Mouse (Mus musculus) natural killer cell, adult 2 months (primary cell): ENCODE data around the gene Abcc10.
A peak's percentile ranks its signal among the peaks of the same experiment; 100 is the strongest.

ENCODE experiments used
- DNase-seq, 2 experiments: peaks; one replicate each; pipeline ENCODE4 v3.0.0; 2022; ENCODE audit warnings: low spot score in 2 of 2

Gene Abcc10

DNA sequence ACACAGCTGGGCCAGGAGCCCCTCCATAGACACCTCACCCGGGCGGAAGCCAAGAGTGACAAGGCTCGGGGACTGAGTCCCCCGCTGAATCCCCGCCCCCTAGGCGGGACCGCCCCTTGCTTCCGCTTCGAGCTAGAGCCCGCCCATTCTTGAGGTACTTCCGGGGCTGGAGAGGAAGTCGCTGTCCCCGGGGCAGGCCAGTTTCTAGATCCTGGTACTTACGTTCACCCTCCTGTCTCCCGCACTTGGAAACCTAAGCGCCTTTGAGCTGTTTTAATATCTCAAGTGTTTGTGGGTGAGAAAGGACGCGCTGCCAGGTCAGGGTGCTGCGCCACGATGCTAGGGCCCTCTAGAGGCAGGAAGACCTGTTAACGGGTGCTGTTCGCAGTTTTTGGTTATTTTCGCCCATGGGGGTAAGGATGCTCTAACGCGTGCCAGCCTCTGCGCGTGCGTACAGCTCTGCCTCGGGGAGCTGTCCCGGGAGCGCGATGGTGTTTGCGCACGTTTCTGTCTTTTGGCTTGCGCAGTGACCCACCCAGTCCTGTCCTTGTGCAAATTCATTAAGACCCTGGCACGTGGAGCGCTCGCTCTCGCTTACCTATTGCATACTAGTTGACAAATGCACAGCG, at the start of gene Abcc10:
Gene Abcc10, minus strand, starts transcription at position 447 of the 629 bp plus-strand sequence.
- peak; percentile 97 for DNase-seq

DNA sequence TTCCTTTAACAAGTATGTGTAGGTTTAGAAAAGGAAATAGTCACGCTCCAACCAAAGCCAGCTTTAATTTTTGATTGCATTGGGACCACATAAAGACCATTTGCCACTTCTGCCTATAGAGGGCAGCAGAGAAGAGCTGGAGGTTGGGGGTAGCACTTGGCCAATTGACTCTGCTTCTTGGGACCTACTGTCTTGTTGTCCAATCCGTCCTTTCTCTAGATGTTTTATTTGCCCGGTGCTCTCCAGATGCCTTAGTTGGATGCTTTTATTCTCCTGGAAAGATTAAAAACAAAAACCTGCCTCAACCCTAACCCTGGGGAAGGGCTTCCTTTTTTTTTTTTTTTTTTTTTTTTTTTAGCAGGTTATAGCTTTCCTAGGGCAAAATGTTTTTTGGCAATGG, 43.6 kb upstream of the Abcc10 start:
- peak; percentile 55 to 72 for DNase-seq

DNA sequence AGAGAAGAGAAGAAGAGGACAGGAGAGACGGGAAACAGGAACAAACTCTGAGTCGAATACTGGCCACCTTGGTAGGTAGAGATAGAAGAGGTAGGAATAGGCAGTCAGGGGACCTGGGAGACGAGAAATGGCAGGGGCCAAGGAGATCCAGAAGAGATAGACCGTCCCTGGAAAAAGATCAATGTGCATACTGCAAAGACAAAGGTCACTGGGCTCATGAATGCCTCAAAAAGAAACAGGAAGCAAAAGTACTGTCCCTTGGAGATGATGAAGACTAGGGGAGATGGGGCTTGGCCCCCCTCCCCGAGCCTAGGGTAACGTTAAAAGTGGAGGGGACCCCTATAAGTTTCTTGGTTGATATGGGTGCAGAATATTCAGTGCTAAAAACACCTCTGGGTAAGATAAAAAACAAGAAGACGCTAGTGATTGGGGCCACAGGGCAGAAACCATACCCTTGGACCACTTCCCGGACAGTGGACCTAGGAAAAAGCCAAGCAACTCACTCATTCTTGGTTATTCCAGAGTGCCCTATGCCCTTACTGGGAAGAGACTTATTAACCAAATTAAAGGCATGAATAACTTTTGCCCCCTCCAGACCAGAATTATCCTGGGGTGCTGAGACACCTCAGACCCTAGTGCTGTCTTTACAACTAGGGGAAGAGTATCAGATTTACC, 23.0 kb upstream of the Abcc10 start:
- no peak for DNase-seq

DNA sequence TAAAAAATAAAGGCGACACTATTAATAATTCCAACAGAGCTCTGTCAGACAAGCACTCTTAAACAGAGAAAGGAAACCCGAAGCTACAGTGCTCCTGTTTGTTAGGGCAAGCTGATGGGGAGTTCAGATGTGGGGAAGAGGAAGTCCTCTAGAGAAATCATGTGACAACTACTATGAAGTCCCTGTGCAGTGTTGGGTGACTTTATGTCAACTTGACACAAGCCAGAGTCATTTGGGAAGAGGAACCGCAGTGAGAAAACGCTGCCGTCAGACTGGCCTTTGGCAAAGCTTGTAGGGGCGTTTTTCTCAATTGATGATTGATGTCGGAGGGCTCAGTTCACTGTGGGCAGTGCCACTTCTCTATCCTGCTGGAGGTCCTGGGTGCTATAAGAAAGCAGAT, 13.1 kb upstream of the Abcc10 start:
- peak in 1 of 2 experiments; percentile 38 for DNase-seq

DNA sequence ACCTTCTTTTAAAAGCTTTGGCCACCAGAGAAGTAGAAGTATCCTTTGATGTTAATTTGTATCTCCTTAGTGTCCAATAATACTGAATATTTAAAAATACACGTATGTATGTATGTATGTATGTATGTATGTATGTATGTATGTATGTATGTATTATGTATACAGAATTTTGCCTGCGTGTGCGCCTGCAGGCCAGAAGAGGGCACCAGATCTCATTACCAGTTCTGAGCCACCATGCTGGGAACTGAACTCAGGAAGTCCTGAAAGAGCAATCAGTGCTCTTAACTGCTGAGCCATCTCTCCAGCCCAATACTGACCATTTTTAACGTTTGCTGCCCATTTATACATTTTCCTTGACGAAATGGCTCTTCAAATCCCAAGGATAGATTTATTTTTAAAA, 8.3 kb upstream of the Abcc10 start:
- peak in 1 of 2 experiments; percentile 30 for DNase-seq

DNA sequence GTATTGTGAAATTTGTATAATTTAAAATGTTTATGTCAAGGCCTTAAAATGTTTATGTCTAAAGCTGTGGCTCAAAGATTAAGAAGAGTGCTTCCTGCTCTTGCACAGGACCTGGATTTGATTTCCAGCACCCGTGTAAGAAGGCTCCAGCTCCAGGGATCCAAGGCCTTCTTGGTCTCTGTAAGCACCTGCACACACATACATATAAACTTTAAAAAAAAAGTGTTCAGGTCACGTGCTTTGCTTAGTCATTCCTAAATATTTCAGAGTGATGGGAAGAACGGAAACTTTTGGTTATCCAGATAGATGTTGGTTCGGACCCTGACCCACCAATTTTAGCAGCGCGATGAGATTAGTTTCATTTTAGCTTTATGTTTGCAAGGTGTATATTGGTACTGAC, 571 bp upstream of the Abcc10 start:
- DNase-seq = no peak

DNA sequence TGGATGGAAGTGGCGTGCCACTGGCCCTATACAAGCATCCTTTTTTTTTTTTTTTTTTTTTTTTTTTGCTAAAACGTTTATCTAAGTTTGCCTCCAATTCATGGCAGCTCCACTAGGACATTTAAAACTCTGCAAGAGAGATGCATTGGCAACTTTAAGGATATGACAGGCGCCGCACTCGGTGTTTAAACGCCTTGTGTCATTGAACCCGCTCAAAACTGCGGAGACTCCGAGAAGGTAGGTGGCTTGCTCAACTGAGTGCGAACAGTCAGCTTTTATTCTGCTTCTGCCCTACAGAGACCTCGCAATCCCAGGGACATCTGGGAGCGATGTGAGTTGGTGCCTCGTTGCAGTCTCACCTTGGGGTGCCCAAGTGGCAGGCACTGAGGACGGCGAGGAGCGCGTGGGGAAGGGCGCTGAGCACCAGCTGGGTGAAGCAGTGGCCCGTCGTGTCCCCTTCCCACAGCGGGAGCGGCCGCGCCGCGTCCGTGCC, 693 bp downstream of the Abcc10 start:
- no peak for DNase-seq

DNA sequence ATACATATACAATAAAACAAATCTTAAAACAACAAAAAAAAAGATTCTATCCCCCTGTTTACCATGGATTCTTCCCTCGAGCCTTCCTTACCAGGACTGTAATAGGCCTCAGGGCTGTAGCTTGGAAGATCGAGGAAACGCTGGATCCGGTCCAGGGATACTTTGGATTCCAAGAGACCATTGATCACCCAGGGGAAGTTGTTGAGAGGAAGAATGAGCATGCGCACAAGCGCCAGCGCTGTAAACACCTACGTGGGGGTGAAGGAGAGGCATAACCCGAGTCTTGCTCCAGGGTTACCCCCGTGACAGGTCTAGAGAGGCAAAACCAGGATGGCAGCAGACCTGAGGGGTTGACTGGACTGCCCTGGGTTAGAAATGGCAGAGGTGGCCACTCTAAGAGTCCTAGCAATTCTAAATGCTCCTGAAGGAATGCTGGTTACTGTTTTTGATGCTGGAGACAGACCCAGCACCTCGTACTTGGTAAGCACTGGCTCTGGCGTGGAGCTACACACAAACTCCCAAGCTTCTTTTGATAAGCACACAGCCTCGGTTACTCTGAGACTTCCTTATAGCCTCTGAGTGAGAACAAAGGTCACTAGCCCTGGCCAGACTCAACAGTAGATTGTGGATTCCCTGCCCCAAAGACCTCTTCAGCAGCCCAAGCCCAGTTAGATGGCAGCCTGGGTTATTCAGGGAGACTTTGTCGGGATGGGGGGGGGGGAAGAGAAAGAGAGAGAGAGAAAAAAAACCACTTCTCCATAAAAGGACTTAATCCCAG, 5.9 kb downstream of the Abcc10 start:
- no peak for DNase-seq

DNA sequence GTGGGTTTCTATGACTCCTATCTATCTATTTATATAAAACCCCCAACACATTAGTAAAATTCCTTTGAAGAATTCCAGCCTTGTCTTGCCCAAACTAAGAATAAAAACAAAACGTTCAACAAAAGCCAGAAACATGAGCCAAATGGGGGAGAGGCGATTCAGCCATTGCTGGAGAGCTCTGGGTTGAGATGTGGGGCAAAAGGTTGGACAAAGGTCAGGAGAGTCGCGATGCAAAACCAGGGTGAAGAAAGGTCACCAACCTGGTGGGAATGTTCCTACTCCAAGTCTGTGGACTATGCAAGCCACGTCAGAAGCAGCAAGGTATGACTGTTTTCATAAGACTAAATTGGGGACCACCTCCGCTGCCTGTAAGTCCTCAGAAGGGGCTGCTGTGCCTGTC, 7.7 kb downstream of the Abcc10 start:
- DNase-seq = no peak

DNA sequence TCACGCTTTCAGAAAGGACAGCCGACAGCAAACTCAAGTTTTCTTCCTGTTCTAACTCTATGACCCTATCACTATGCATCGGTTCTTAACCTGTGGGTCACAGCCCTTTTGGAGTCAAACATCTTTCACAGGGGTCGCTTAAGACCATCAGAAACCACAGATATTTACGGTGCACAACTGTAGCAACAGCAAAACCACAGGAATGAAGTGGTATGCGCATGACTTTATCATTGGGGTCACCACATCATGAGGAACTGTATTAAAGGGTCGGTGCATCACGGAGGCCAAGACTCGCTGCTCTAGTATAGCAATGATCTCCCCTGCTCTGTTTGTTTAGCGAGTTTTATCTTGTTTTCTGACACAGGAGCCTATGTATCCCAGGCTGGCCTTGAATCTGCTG, 12.3 kb downstream of the Abcc10 start:
- DNase-seq = no peak

DNA sequence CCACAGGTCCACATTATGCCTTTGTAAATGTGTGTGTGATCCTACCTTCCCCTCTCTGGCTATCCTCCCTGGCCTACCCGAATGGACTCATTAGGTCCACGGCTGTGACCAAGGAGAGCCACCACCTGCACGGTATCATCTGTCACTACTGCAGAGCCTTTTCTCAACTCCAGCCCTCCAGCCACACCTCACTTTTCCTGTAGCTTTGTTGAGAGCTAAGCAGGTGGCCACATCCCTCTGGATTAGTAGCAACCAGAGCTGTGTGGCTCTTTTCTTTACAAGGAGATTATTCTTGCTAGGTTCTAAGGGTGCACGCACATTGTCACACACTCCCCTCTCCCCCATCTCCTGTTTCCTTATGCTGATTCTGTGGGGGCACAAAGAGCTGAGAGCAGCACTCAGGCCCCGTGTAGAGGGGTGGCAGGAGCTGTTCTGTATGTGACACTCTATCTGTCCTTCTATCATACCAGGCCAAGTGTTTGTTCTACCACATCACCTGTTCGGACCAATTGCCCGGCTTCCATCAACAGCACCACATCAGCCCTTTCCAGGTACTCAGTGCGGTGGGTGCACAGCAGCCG, 14.9 kb downstream of the Abcc10 start:
- no peak for DNase-seq

DNA sequence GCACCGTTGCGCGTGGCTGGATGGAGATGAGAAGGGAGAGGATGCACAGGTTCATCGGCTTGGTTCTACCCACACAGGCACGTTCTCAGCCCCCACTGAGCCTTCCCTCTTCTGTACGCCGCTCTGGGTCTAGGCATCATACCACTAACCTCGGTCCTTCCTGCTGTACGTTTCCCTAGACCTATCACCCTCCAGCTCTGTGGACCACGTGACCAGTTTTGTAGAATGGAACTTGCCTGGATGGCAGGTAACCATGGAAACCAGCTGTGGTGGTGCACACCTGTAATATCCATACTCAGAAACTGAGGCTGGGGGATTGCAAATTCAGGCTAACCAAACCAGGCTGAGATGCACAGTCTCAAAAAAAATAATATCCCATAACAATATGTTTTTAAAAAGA, 17.6 kb downstream of the Abcc10 start:
- no peak for DNase-seq

DNA sequence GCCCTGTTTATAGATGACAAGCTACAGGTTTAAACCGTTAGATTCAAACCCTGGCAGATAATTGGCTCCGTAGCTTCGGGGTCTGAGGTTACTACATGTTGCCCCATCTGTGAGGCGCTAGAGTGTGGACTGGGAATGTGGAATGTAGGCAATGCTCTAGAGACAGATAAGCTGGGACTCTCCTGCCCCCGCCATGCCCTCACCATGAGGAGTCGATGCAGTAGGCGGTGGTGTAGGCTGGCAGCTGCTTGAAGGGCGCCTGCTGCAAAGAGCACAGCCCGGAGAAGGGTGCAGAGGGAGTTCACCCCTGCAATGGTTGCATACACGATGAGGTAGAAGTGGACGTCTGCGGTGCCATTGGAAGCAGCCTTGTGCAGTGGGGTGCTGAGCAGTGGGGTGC, 18.3 kb downstream of the Abcc10 start:
- DNase-seq = no peak

DNA sequence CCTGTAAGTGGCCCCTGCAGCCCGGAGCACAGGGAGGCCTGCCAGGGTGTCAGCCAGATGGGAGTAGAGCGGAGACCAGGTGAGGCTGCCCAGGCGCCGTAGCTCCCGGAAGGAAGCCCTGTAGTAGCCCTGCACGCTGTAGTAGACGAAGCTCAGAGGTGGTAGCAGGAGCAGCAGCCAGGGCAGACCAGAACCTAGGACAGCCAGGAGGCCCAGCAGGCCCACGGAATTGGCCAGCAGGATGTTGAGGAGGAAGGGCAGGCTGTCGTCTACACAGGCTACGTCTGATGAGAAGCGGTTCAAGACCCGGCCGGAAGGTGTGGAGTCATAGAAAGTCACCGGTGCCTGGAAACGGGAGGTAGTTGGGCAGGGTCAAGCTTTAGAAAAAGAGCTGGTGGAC, 21.2 kb downstream of the Abcc10 start:
- DNase-seq = no peak

DNA sequence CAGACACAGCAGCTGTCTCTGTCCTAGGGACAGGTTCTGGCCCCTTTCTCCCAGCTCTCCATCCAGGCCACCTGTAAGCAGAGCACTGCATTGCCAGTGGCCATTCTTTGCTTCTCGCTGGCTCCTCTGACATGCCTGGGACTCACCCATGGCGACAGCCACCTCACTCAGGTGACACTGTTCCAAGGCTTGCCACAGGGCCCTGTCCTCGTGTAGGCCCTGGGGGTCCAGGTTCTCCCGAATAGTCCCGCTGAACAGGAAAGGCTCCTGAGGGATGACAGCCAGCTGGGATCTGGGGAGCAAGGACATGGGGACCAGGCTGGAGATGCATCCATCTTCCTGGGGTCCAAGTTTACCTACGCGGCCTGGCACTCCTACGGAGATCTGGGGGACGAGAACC, 24.0 kb downstream of the Abcc10 start:
- no peak for DNase-seq

DNA sequence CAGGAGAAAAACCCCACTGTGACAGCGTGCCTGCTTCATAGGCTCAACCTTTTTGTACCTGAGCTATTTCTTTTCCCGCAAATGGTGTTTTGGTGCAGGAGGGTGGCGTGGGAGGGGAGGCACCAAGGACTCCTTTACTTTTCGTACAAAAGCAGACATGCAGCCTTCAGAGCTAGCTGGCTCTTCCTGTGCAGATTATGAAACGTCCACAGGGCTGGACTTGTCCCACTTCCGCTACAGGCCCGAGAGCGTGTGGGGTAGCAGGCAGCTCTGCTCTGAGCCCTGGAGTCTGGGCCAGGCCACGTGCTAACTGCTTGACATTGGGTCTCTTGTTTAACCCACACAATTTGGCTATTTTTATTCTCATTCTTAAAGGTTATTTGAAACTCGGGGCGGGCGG, 26.3 kb downstream of the Abcc10 start:
- no peak for DNase-seq

DNA sequence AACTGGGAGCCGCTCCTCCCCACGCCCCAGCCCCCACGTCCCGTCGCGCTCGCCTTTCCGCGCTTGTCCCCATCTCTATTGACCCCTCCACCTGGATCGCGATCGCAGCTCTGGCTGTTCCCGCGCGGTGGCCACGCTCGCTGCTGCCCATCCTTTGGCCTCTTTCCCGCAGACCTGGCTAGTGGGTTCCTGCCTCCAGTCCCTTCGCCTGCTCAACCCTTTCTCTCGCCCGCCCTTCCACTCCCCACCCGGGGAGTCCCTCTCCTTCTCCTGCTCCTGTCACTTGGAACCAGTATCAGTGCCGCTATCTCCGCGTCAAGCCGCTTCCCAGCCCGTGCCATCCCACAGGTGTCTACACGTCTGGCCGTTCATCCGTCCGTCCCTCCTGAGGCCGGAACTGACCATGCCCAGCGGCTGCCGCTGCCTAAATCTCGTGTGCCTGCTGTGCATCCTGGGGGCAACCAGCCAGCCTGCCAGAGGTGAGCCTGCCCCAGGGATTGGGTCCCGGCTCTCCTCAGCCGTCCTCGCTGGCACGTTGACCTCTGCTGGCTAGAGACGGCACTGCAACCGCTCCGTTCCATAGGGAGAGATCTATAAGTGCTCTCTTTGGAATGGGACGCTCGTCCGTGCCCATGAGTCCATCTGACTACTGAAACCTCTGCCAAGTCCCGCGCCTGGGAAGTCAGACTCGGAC, 29.8 kb downstream of the Abcc10 start:
- DNase-seq = peak; percentile 46 to 64

DNA sequence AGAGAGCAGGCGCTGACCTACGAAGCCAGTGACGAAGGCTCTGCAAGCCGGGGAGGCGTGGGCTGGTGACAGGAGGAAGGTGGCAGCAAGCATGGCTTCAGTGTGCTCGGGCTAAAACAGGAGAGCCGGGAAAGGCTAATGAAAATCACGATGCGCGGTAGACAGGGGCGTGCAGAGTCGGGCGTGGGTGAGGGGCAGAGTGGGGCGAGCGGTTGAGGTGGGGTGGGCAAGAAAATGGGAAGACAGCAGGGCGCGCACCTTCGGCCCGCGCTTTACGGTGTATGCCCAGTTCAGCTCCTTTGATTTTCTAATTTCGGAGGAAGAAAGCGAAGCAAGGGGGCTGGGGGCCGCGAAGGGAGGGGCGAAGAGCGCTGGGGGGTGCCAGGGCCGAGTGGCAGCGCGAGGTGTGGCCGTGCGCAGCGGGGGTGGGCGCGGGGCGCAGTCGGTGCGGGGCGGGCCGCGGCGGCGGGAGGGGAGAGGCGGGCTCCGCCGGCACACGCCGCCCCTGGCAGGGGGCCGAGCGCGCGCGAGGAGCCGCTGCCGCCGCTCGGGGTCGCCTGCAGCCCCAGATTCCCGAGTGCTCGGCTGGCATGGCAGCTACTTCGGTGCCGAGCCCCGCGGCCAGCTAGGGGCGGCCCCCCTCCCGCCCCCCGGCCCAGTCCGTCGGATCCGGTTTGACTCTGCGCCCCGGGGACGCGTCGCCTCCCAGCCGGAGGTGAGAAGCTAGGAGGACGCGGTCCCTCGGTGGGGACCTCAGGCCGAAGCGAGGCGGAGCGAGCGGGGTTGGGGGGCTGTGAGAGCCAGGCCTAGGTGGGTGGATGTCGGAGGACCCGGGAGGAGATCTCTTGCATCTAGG, 30.6 kb downstream of the Abcc10 start, which contains the start of gene Dlk2:
Gene Dlk2, plus strand, starts transcription at position 58 of the 856 bp plus-strand sequence.
- DNase-seq = no peak

DNA sequence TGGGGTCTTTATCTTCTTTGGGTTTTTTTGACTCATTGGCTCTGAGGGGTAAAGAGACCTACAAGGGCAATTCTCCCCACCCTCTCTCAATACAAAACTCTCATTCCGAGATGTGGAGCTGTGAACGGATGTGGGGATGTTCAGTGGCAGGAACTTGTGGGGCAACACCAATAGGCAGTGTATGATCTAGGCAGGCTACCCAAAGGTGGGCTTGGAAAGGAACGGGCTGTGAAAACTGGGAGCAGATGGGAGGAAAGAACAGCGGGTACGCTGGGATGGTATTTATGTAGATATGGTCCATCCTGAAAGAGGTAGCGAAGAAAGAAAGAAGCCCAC, 31.2 kb downstream of the Abcc10 start:
- DNase-seq = no peak

DNA sequence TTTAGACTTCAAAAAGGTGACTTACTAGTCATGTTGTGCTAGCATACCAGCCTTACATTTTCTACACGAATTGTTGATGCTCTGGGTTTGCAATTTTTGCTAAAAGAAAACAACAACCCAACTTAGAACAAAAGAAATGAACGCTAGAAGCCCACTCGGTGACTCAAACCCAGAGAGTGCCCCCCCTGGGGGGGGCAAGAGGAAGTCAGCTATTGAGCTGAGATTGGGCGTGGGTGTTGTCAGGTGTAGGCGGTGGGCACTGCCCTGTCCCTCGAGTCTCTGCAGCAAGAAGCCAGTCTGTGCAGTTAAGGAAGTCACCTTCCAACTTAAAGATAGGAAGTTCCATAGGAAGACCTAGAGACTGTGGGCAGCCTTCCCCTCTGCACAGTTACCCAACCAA, 31.6 kb downstream of the Abcc10 start:
- no peak for DNase-seq

DNA sequence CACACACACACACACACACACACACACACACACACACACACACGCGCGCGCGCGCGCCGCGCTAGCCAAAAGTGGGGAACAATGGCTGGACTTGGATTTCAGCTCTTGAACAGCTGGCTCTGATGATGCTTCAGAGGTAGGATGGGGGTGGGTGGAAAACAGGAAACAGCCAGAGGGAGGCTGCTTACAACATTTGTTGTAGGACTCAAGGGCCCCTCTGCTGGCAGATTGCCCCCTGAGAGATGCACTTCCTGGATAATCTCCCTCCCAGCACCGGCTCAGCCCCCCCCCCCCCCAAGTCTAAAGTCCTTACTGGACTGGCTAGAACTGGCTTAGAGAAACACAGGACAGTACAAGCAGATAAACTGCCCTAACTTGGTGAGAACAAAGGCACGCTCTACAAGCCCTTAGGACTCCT, 40.5 kb downstream of the Abcc10 start:
- DNase-seq = no peak
